Mouse (Mus musculus) kidney, adult 11 months (tissue): Measurements from ENCODE around the gene Sema6c.
A peak's percentile ranks its signal among the peaks of the same experiment; 100 is the strongest.

Source experiments
- DNase-seq: peaks from one replicate; pipeline ENCODE4 v3.0.0; 2022

Gene Sema6c

GRCm38 (mm10) chr3:95147924-95148323 is 12.3 kb upstream of the Sema6c start:
- DNase-seq = no peak

DNA sequence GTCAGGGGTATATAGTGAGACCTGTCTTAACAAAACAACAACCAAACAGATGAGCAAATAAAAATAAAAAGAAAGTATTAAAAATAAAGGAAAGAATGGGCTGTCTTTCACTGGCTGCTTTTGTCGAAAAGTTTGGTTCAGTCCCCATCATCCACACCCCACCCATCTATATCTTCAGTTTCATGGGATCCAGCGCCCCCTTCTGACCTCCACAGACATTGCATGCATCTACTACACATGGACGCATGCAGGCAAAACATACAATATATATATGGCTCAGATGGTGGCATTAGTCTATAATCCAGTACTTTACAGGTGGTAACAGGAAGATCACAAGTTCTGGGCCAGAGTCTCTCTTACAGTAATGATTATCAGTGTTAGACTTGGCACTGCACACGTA is 6.4 kb upstream of the Sema6c start:
- DNase-seq = no peak

- no peak for DNase-seq
Measured at GRCm38 (mm10) chr3:95159511-95159986, 708 bp upstream of the Sema6c start.

GRCm38 (mm10) chr3:95161041-95161551 is 839 bp downstream of the Sema6c start:
- DNase-seq = no peak

- DNase-seq = no peak
Measured at GRCm38 (mm10) chr3:95161618-95162344, 1.5 kb downstream of the Sema6c start.

GRCm38 (mm10) chr3:95162345-95162628 is 2.0 kb downstream of the Sema6c start:
- no peak for DNase-seq

- DNase-seq = no peak
Measured at GRCm38 (mm10) chr3:95163419-95164255, 3.4 kb downstream of the Sema6c start.

DNA sequence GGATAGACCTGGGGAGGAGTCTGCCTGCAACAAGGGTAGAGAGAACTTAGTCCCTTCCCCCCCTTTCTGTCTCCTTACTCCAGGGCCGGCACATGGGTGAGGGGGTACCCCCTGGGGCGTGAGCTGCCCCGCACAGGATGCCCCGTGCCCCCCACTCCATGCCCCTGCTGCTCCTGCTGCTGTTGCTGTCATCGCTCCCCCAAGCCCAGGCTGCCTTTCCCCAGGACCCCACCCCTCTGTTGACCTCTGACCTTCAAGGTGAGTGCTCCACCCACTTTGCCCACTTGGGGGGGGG is 3.9 kb downstream of the Sema6c start:
- DNase-seq = no peak

- DNase-seq = no peak
Measured at GRCm38 (mm10) chr3:95164840-95165239, 4.6 kb downstream of the Sema6c start.

DNA sequence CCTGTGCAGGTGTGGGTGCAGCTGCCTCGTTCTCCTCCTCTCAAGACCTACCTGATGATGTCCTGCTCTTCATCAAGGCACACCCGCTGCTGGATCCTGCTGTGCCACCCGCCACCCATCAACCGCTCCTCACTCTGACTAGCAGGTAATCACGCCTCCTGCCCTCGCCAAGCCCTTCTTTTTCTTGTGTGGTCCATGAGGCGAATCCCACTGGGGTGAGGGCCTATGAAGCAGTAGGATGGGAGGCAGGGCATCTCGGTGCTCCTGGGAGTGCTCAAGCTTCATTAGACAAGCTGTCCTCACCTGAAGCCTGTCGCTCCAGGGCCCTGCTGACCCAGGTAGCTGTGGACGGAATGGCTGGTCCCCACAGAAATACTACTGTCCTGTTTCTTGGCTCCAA is 9.7 kb downstream of the Sema6c start:
- DNase-seq = no peak

DNA sequence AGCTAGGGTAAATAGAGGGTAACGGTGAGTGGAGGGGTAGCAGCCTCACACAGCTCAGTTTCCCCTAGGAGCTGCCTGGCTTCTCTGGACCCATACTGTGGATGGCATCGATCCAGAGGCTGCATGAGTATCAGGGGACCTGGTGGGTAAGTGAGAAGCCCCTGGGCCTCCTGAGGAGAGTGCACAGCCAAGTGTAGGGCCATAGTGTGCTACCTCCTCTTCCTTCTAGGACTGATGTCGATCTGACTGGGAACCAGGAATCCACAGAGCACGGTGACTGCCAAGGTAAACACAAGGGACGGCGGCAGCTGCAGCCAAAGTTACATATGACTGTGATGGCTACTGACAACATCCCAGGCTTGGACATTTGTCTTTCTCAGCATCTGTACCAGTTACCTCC is 10.8 kb downstream of the Sema6c start:
- no peak for DNase-seq

DNA sequence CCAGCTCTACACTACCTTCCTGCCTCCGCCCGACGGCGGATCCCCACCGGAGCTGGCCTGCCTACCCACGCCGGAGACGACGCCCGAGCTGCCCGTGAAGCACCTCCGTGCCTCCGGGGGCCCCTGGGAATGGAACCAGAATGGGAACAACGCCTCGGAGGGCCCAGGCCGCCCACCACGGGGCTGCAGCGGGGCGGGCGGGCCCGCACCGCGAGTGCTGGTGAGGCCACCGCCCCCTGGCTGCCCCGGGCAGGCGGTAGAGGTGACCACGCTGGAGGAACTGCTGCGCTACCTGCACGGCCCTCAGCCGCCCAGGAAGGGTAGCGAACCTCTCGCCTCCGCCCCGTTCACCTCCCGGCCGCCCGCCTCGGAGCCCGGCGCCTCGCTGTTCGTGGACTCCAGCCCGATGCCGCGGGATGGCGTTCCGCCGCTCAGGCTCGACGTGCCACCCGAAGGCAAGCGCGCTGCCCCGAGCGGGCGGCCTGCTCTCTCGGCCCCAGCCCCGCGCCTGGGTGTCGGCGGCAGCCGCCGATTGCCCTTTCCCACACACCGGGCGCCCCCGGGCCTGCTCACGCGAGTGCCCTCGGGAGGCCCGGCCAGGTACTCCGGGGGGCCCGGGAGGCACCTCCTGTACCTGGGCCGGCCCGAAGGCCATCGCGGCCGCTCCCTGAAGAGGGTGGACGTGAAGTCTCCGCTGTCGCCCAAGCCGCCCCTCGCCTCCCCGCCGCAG is 12.4 kb downstream of the Sema6c start:
- no peak for DNase-seq

- peak; percentile 19 for DNase-seq
Measured at GRCm38 (mm10) chr3:95173256-95173949, 13.1 kb downstream of the Sema6c start.

- peak; percentile 75 for DNase-seq
Measured at GRCm38 (mm10) chr3:95174011-95174592, 13.8 kb downstream of the Sema6c start.

GRCm38 (mm10) chr3:95176500-95176899 is 16.2 kb downstream of the Sema6c start:
- DNase-seq = no peak

DNA sequence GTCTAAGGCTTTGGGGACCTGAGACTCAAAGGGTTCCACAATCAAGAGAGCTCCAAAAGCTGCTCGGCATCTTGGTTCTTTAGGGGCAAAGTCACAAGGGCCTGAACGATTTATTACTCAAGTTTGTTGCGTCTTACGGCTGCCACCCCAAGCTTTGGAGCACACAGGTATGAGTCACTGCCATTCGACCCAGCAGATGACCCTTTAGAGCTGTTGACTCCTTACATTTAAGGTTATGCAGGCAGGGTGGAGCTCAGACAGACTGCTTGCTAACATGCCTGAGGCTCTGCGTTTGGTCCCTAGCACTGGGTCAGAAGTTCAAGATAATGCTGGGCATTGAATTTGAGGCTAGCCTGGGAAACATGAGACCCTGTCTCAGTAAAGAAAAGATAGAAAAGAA is 17.3 kb downstream of the Sema6c start:
- DNase-seq = no peak

DNA sequence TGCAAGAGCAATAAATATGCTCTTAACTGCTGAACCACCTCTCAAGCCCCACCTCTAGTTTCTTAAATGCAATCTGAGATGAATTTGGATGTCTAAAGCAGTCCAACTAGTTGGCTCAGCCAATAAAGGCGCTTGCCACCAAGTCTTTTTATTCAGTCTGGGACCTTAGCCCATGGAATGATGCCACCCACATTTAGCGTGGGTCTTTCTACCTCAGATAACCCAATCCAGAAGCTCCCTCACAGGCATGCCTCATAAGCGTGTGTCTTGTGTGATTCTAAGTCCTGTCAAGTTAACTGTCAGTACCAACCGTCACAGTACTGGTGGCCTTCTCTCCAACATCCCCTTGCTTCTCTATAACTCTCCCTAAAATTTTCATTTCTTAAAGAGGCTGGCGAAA is 18.7 kb downstream of the Sema6c start:
- DNase-seq = no peak

DNA sequence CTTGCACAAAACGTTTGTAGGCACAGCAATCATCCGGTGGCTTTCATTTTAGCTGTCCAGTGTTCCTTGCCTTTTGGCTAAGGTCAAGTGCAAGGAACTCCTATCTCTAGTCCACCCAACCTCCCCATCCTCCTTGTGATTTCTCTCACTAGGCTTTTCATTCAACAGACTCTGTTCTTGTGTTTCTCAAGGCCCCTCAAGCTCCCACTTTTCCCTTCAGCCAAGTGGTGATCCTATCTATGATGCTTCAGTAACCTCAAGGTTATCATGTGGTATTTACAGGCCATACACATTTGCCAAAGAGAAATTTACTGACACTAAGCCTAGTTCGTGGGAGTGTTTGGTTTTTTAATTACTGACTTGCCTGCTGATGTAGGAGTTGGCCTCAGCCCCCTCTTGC is 19.6 kb downstream of the Sema6c start:
- DNase-seq = no peak

DNA sequence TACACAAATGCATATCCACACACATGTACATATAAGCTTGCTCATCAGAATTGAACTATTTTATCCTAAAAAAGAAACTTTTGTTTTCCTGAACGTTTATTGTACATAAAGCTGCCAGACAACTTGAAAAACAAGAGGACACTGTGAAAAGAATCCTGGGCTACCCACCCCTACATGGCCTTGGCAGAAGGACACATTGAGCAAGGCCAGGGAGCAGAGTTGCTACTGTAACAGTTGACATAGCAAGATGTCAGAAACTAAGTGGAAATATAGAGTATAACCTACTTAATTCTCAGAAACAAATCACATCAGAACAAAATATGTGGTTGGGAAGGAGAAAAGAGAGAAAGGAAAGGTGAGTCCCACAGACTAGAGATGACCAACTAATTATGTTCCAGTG is 21.6 kb downstream of the Sema6c start:
- DNase-seq = no peak

- no peak for DNase-seq
Measured at GRCm38 (mm10) chr3:95184796-95185577, 24.7 kb downstream of the Sema6c start.

GRCm38 (mm10) chr3:95186100-95186499 is 25.8 kb downstream of the Sema6c start:
- no peak for DNase-seq

DNA sequence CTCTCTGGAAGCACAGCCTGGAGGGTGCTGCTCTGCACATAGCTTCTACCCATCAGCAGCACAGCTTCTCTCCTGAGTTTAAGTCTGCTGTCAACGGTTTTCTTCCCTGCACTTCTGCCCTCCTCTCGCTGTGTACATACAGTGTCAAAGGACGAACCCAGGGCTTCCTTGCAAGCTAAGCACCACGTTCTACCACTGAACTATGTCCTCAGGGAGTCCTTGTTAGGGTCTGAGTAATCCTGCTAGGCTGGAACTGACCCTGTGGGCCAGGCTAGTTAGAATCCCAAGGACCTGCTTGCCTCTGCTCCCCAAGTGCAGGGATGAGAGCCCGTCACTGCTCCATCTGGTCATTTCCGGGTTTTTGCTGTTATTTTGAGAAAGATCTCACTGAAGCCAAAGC is 26.6 kb downstream of the Sema6c start:
- no peak for DNase-seq
